Mouse (Mus musculus) hindbrain, embryonic 10.5 days (tissue): ENCODE results near the gene 6030408B16Rik. TPM values are rescaled to one million over a fixed set of nuclear protein-coding genes. Genes with fewer than 3 reads are reported as not detected.
A peak's percentile ranks its signal among the peaks of the same experiment; 100 is the strongest.
"Not testable (repeated sequence)": the region's sequence is repeated elsewhere in the genome, so short reads cannot be mapped to it uniquely, and the experiment has no call there.

Source experiments
- DNase-seq: peaks from one replicate; pipeline ENCODE4 v3.0.0-alpha.2; 2017; ENCODE audit warnings: low spot score
- H3K27ac ChIP-seq: fragments of 300-500 bp; sonication (generic); 2 replicates; pipeline ENCODE4 v1.5.1; 2016; ENCODE audit warnings: mild to moderate bottlenecking, moderate library complexity
- H3K27me3 ChIP-seq: fragments of 300-500 bp; sonication (generic); 2 replicates; pipeline ENCODE4 v1.6.1; 2016; ENCODE audit warnings: mild to moderate bottlenecking; ENCODE audit not compliant: poor library complexity, insufficient read depth, severe bottlenecking
- H3K36me3 ChIP-seq: fragments of 300-500 bp; sonication (generic); 2 replicates; pipeline ENCODE4 v1.6.1; 2016; ENCODE audit warnings: mild to moderate bottlenecking, moderate library complexity
- H3K4me1 ChIP-seq: fragments of 300-500 bp; sonication (generic); replicated peaks from 2 replicates; pipeline ENCODE4 v1.6.1; 2016; ENCODE audit warnings: mild to moderate bottlenecking
- H3K4me3 ChIP-seq: fragments of 300-500 bp; sonication (generic); 2 replicates; pipeline ENCODE4 v1.5.1; 2016; ENCODE audit warnings: mild to moderate bottlenecking, moderate library complexity
- H3K9me3 ChIP-seq: fragments of 300-500 bp; sonication (generic); 2 replicates; pipeline ENCODE4 v1.6.1; 2016; ENCODE audit warnings: mild to moderate bottlenecking, moderate library complexity
- WGBS: fragments of 180-500 bp; shearing (Covaris S2); methylation state at CpG from one replicate; pipeline ENCODE4 v1.1.7; 2016; 5-methylcytosine and 5-hydroxymethylcytosine counted together
- polyA plus RNA-seq: library from polyadenylated mRNA; unstranded; fragments of >200 nt; fragmentation: Nextera tagmentation; extraction: Ambion mirVana; gene quantifications from 2 replicates; pipeline ENCODE4 v1.2.1, GENCODE M21; 2016

6030408B16Rik gene
- polyA plus RNA-seq, 1 experiment from 2014 or later, result 0.39 TPM

DNA sequence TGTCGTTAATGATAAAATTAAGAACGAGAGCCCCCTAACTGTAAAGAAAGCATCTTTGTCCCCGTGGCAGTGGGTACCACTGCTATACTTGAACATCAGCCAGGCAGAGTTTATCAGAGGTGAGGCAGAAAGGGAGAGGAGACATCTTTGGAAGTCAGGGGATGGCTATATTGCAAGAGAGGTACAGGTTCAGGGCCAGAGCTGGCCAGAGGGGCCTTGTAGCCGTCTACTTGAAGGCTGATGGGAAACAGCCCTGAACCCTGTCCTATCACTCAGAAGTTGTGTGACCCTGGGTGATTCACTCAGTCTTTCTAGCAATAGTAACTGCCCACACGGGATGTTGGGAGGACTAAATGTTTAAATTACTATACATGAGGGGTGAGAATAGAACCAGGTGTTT, 28.1 kb downstream of the 6030408B16Rik start:
- H3K4me3 ChIP-seq, result no peak overlapping the region
- H3K4me1 ChIP-seq, result peaks cover 15% of the 10 kb centered on the region
- H3K27me3 ChIP-seq, result peaks cover 6% of the 10 kb centered on the region; the same call in 1 of the 2 replicates
- no peaks in the 10 kb centered on the region for H3K9me3 ChIP-seq
- 70% methylated on average over 5 of the region's 5 CpGs for WGBS
- H3K36me3 ChIP-seq, result no peaks in the 10 kb centered on the region
- H3K27ac ChIP-seq, result no peak overlapping the region
- DNase-seq, result no peak

DNA sequence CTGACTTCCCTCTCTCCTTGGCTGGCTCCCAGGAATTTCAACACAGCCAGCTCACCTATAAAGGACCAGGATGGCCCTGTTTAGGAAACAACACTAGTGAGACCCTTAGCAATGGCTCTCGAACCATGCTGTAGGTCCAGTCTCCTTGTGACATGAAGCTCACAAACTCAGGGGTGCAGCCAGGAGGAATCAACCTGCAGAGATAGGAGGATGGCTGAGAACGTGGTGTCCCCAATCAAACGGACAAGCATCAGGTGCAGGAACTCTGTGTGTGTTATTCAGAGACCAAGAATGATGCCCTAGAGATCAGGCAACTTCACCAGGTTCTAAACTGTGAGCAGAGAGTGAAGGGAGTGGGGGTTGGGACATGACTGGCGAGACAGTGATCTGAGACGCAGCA, 29.1 kb downstream of the 6030408B16Rik start:
- no peak for DNase-seq

DNA sequence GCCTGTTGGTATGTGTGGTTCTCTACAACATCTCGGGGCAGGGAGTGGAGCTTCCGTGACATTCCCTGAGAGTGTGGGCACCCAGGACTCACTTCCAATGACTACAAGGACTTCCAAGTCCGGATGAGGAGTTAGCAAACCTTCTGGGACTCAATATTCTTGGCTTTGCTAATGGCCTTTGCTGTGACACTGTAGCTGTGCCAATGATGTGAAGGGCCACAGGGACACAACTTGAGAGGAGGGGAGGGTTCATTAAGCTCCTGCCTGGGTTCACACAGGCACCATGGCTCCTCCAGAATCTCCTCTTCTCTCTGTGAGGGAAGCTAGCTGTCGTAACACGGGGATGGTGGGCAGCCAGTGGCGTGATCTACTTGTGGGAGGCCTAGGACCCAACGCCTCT, 29.6 kb downstream of the 6030408B16Rik start:
- peaks cover 20% of the 10 kb centered on the region for H3K4me1 ChIP-seq
- WGBS, result 91% methylated on average over 7 of the region's 7 CpGs
- no peak for DNase-seq
- H3K27ac ChIP-seq, result no peak overlapping the region
- no peaks in the 10 kb centered on the region for H3K36me3 ChIP-seq
- H3K4me3 ChIP-seq, result no peak overlapping the region
- no peaks in the 10 kb centered on the region for H3K9me3 ChIP-seq
- H3K27me3 ChIP-seq, result no peaks in the 10 kb centered on the region

More for the DNA sequence above, 29.1 kb downstream of the 6030408B16Rik start:
- Histone ChIP-seq H3K36me3 (no peaks in the 10 kb centered on the region), H3K9me3 (no peaks in the 10 kb centered on the region), H3K27me3 (no peaks in the 10 kb centered on the region), H3K27ac (no peak overlapping the region), H3K4me3 (no peak overlapping the region), H3K4me1 (peaks cover 15% of the 10 kb centered on the region)
- WGBS, result 86% methylated on average over 5 of the region's 5 CpGs

DNA sequence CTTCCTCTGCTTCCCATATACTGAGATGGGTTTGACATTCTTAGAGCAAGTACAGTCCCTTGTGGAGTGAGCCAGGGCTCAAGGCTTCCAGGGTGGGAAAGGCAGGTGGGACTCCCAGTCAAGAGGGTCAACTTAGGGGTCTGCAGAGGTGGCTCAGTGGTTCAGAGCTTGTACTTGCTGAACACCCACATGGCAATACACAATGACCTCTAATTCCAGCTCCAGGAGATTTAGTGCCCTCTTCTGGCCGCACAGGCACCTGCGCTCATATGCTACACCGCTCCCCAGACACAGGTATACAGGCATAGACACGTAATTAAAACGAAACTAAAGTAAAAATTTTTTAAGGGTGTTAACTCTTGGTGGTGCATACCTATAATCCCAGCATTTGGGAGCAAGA, 30.5 kb downstream of the 6030408B16Rik start:
- H3K4me1 ChIP-seq, result peaks cover 23% of the 10 kb centered on the region
- H3K36me3 ChIP-seq, result no peaks in the 10 kb centered on the region
- no peak overlapping the region for H3K4me3 ChIP-seq
- DNase-seq, result no peak
- H3K27ac ChIP-seq, result no peak overlapping the region
- no peaks in the 10 kb centered on the region; the same call in 1 of the 2 replicates for H3K27me3 ChIP-seq
- 92% methylated on average over 5 of the region's 5 CpGs for WGBS
- H3K9me3 ChIP-seq, result no peaks in the 10 kb centered on the region

DNA sequence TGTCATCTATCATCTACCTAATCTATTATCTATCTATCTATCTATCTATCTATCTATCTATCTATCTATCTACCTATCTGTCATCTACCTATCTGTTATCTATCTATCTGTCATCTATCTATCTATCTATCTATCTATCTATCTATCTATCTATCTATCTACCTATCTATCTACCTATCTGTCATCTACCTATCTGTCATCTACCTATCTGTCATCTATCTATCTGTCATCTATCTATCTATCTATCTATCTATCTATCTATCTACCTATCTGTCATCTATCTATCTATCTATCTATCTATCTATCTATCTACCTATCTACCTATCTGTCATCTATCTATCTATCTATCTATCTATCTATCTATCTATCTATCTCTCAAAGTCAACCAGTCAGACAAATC, 31.4 kb downstream of the 6030408B16Rik start:
- H3K4me3 ChIP-seq, H3K9me3 ChIP-seq, DNase-seq, H3K27me3 ChIP-seq, H3K36me3 ChIP-seq, H3K27ac ChIP-seq: not testable (repeated sequence)
- H3K4me1 ChIP-seq, result peaks cover 21% of the 10 kb centered on the region

DNA sequence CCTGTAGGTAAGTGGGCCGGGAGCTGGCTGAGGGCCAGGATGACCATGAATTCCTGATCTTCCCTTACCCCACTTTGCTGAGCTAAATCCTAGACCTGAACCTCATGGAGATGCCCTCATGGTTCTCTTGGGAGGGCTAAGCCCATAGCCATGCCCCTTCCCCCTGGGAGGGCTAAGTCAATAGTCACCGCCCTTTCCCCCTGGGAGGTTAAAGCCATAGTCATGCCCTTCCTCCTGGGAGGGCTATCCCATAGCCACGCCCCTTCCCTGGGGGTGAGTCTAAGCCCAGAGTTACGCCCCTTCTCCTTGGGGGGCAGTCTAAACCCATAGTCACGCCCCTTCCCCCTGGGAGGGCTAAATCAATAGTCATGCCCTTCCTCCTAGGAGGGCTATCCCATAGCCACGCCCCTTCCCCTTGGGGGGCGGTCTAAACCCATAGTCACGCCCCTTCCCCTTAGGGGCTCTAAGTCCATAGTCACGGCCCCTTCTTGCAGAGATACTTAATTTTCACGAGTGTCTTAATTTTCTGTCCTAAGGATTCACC, 33.1 kb downstream of the 6030408B16Rik start:
- Histone ChIP-seq H3K27me3 (no peaks in the 10 kb centered on the region; the same call in 1 of the 2 replicates), H3K36me3 (no peaks in the 10 kb centered on the region), H3K9me3 (no peaks in the 10 kb centered on the region), H3K27ac (no peak overlapping the region), H3K4me1 (peaks cover 27% of the 10 kb centered on the region), H3K4me3 (no peak overlapping the region)
- DNase-seq, result no peak
- WGBS, result 35% methylated on average over 10 of the region's 10 CpGs

DNA sequence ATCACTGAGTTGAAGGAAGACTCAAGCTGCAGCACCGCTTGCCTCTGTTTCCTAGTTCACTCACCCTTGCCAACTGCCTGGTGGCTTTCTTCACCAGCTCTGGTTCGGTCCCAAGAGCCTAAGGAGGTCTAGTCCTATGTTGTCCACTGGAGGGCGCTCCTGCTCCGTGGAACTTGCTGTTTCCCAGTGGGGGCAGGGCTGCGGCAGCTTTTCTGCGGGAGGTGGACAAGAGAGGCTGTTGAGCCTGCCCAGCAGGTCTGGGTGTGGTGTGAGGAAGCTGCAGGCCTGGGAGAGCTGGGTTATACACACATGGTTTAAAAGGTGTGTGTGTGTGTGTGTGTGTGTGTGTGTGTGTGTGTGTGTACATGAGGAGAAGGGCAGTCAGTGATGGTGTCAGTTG, 34.3 kb downstream of the 6030408B16Rik start:
- DNase-seq, result peak; percentile 80
- Histone ChIP-seq H3K4me3 (no peak overlapping the region), H3K4me1 (peaks cover 27% of the 10 kb centered on the region), H3K36me3 (no peaks in the 10 kb centered on the region), H3K27me3 (peaks cover under 1% of the 10 kb centered on the region; the same call in 1 of the 2 replicates), H3K27ac (no peak overlapping the region), H3K9me3 (no peaks in the 10 kb centered on the region)
- WGBS, result 6% methylated on average over 6 of the region's 6 CpGs

DNA sequence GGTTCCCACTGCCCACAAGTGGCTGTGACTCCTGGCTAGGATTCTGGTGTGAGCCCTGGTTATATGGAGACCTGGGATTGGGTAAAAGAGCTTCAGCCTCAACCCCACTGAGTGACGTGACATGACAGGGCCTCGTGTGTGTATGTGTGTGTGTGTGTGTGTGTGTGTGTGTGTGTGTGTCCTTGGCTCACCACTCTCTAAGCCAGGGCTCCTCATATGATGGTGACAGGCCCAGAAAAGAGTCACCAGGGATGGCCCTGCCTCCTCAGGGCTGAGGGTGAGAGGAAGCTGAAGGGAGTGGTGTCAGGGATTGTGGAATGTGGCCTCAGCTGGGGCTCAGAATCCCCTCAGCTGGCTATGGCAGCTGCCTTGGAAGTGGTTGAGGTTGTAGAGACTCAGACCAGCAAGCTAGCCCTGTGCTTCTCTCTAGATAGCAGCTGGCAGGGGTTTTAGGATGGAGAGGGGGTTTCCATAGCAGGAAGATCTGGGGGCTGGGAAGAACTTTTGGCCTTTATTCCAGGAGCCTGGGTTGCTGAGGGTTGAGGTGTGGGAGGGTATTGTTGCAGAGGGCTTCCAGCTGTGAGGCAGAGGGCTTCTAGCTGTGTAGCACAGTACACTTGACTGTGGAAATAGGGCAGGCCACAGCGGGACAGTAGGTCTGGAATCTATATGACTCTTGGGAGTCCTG, 36.0 kb downstream of the 6030408B16Rik start:
- Histone ChIP-seq H3K4me3 (no peak overlapping the region), H3K27me3 (peaks cover 10% of the 10 kb centered on the region; the same call in 1 of the 2 replicates), H3K9me3 (no peaks in the 10 kb centered on the region), H3K27ac (no peak overlapping the region), H3K36me3 (no peaks in the 10 kb centered on the region), H3K4me1 (peaks cover 27% of the 10 kb centered on the region)
- DNase-seq, result no peak
- WGBS, result 62% methylated on average over 3 of the region's 3 CpGs

DNA sequence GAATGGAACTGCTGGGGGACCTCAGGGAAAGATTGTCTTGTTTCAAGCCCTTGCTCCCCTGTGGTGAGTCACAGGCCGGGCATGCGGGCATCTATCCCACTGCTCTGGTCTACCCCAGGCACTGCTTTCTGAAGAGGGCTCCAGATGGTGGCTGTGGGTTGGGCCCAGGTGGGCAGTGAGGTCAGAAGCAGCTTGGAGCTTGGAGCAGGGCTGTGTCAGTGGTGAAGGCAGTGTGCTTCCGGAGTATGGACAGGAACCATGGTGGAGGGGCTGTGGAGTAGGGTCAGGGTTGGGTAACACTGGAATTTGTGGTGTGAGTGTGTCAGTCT, 36.5 kb downstream of the 6030408B16Rik start:
- Histone ChIP-seq H3K4me1 (peaks cover 27% of the 10 kb centered on the region), H3K9me3 (no peaks in the 10 kb centered on the region), H3K27me3 (peaks cover 10% of the 10 kb centered on the region; the same call in 1 of the 2 replicates), H3K36me3 (no peaks in the 10 kb centered on the region), H3K27ac (no peak overlapping the region), H3K4me3 (no peak overlapping the region)
- WGBS, result 58% methylated on average over 3 of the region's 3 CpGs
- DNase-seq, result no peak

DNA sequence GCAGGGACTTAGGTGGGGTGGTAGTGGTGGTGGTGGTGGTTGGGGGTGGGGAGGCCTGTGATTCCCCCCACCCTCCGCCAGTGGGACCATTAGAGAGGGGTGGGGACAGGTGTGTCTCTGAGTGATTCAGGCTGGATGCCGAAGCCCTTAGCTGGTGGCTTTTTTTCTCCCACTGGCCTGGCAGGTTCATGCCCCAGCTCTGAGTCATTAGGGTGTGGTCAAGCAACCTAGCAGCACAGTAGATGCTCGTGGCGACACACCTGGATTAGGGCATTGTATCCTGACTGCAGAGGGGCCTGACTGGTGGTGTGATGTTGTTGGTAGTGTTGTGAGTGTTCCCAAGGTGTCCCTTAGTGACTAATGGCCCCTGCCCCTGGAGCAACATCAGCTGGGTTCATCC, 38.1 kb downstream of the 6030408B16Rik start:
- H3K36me3 ChIP-seq, result no peaks in the 10 kb centered on the region
- H3K4me1 ChIP-seq, result peaks cover 24% of the 10 kb centered on the region
- 80% methylated on average over 4 of the region's 4 CpGs for WGBS
- H3K9me3 ChIP-seq, result no peaks in the 10 kb centered on the region
- no peak overlapping the region for H3K27ac ChIP-seq
- H3K27me3 ChIP-seq, result peaks cover 10% of the 10 kb centered on the region; the same call in 1 of the 2 replicates
- H3K4me3 ChIP-seq, result no peak overlapping the region
- DNase-seq, result no peak

DNA sequence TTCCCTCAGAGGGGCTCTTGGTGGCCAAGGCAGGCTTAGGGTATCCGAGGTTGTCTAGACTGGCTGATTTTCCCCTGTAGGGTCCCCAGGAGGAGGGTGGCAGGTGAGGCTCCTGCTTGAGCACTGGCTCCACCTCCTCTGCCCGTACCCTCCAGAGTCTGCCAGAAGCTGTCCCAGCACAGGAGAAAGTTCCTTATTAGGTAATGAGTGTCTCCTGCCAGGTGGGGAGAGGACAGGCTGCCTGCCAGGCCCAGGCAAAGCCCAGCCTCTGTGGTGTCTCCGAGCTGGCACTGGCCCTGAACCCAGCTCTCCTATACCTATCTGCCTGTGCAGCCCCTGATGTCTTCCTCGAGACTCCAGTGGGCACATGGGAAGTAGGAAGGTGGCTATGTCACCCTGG, 39.4 kb downstream of the 6030408B16Rik start:
- Histone ChIP-seq H3K27me3 (peaks cover 13% of the 10 kb centered on the region), H3K27ac (peak overlapping the region; percentile 2; the same call in 1 of the 2 replicates), H3K4me3 (no peak overlapping the region), H3K4me1 (peaks cover 27% of the 10 kb centered on the region), H3K9me3 (no peaks in the 10 kb centered on the region), H3K36me3 (no peaks in the 10 kb centered on the region)
- no peak for DNase-seq
- WGBS, result 76% methylated on average over 4 of the region's 4 CpGs

DNA sequence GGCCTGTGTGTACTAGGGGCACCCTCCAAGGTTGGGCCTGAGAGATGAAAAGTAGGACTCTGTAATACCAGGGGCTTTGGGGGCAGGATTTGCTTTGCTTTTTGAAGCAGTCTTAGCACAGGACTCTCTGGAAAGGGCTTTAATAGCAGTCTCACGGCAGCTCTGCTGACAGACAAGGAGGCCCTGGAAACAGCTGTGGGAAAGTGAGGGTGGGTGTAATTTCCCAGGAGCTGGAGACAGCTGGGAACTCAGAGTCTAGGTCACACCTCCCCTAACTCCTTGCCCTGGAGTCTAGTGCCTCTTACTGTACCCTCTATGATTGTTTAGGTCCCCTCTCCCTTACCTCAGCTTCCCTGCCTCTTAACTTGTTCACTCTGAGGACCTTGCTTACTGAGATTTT, 40.2 kb downstream of the 6030408B16Rik start:
- WGBS, result 45% methylated on average over 1 of the region's 1 CpGs

DNA sequence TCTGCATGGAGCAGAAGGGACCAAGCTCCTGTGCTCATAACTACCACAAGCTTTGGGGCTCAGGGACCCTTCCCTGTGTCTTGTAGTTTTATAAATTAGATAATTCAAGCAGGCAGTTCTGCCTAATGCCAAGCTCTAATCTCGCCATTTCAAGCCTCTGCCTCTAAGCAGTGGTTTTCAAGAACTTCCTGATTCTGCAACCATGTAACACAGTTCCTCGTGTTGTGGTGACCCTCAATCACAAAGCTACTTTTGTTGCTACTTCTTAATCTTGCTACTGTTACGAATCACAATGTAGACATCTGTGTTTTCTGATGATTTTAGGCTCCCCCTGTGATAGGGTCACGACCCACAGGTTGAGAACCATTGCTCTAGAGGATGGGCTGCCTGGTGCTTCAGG, 40.6 kb downstream of the 6030408B16Rik start:
- Histone ChIP-seq H3K4me3 (no peak overlapping the region), H3K9me3 (no peaks in the 10 kb centered on the region), H3K36me3 (no peaks in the 10 kb centered on the region), H3K27ac (no peak overlapping the region), H3K27me3 (peaks cover 13% of the 10 kb centered on the region; the same call in 1 of the 2 replicates), H3K4me1 (peaks cover 22% of the 10 kb centered on the region)
- WGBS, result 68% methylated on average over 4 of the region's 4 CpGs
- no peak for DNase-seq

More for the DNA sequence above, 40.2 kb downstream of the 6030408B16Rik start:
- H3K4me1 ChIP-seq, result peaks cover 22% of the 10 kb centered on the region
- H3K27me3 ChIP-seq, result peaks cover 13% of the 10 kb centered on the region
- no peak overlapping the region for H3K4me3 ChIP-seq
- H3K36me3 ChIP-seq, result no peaks in the 10 kb centered on the region
- no peak for DNase-seq
- no peak overlapping the region for H3K27ac ChIP-seq
- H3K9me3 ChIP-seq, result no peaks in the 10 kb centered on the region
